Mouse (Mus musculus) megakaryocyte, adult 5-6 weeks (primary cell): ENCODE data around the gene Agap1. TPM values are rescaled to one million over a fixed set of nuclear protein-coding genes. Genes with fewer than 3 reads are reported as not detected.

Experiments
- ATAC-seq: 2 replicates; pipeline ENCODE4 v1.8.0; 2016; ENCODE audit warnings: mild to moderate bottlenecking, inconsistent platforms; ENCODE audit not compliant: poor library complexity, severe bottlenecking
- total RNA-seq, 2 experiments: library from RNA; stranded (forward) in 1 of 2; stranded (reverse) in 1 of 2; fragments of 153-499, 151-499 nt in 1 of 2; fragments of 221-1000, 200-1000 nt in 1 of 2; gene quantifications; 2 replicates each; pipeline versions ENCODE4 v1.2.3 to v1.2.4; 2015 to 2017

The Agap1 gene
- total RNA-seq (2015), result 7.9 and 9.1 TPM in 2 replicates
- total RNA-seq (2017), result 4.0 and 8.1 TPM in 2 replicates

- peak; percentile 93 for ATAC-seq
These were observed at the start of gene Agap1 for GRCm38 (mm10) chr1:89454196-89455123. Gene Agap1, plus strand, starts transcription at chr1:89454806.

GRCm38 (mm10) chr1:89405991-89406390, 48.6 kb upstream of the Agap1 start:
- ATAC-seq, result no peak

- no peak for ATAC-seq
These were observed 46.6 kb upstream of the Agap1 start for GRCm38 (mm10) chr1:89407986-89408385.

GRCm38 (mm10) chr1:89413122-89413521, 41.5 kb upstream of the Agap1 start:
- no peak for ATAC-seq

GRCm38 (mm10) chr1:89414563-89414962, 40.0 kb upstream of the Agap1 start:
- ATAC-seq, result no peak

- ATAC-seq, result no peak
These were observed 37.7 kb upstream of the Agap1 start for GRCm38 (mm10) chr1:89416929-89417328.

GRCm38 (mm10) chr1:89420642-89421041, 34.0 kb upstream of the Agap1 start:
- no peak for ATAC-seq

GRCm38 (mm10) chr1:89421401-89421800, 33.2 kb upstream of the Agap1 start:
- no peak for ATAC-seq

- ATAC-seq, result no peak
These were observed 30.0 kb upstream of the Agap1 start for GRCm38 (mm10) chr1:89424563-89424962.

- ATAC-seq, result no peak
These were observed 28.5 kb upstream of the Agap1 start for GRCm38 (mm10) chr1:89426137-89426536.

- no peak for ATAC-seq
These were observed 25.9 kb upstream of the Agap1 start for GRCm38 (mm10) chr1:89428671-89429070.

GRCm38 (mm10) chr1:89429946-89430640, 24.5 kb upstream of the Agap1 start:
- no peak for ATAC-seq

GRCm38 (mm10) chr1:89439351-89439750, 15.3 kb upstream of the Agap1 start:
- ATAC-seq, result no peak

GRCm38 (mm10) chr1:89441236-89441897, 13.2 kb upstream of the Agap1 start:
- ATAC-seq, result no peak

GRCm38 (mm10) chr1:89443512-89443911, 11.1 kb upstream of the Agap1 start:
- ATAC-seq, result no peak

- no peak for ATAC-seq
These were observed 10.6 kb upstream of the Agap1 start for GRCm38 (mm10) chr1:89444014-89444413.

GRCm38 (mm10) chr1:89450139-89450538, 4.5 kb upstream of the Agap1 start:
- no peak for ATAC-seq

GRCm38 (mm10) chr1:89452138-89452537, 2.5 kb upstream of the Agap1 start:
- no peak for ATAC-seq

GRCm38 (mm10) chr1:89453666-89454065, 940 bp upstream of the Agap1 start:
- no peak for ATAC-seq

- no peak for ATAC-seq
These were observed 950 bp downstream of the Agap1 start for GRCm38 (mm10) chr1:89455421-89456091.

GRCm38 (mm10) chr1:89456456-89456855, 1.9 kb downstream of the Agap1 start:
- ATAC-seq, result no peak
